Mouse (Mus musculus): Measurements from ENCODE around the gene Atp23.
A peak's percentile ranks its signal among the peaks of the same experiment; 100 is the strongest.

Atp23 gene

DNA sequence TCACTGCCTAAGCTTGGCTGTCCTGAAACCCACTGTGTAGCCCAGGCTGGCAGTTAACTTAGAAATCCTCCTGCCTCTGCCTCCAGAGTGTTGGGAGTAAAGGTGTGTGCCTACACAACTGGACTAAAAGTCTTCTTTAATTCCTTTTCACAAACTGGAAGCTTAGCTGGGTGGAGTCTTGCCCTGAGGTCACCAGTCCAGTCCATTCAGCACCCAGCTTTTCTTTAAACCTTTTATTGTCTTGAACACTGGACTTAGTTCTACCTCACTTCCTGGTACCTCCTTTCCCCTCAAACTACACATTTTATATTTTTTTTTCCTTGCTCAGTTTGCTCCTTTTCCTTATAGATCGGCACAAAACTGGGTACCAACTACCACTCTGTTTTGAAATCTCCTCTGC lies 10.3 kb upstream of the Atp23 start:
- no peak for DNase-seq (ENCODE audit: low spot score in 2 of 2)

DNA sequence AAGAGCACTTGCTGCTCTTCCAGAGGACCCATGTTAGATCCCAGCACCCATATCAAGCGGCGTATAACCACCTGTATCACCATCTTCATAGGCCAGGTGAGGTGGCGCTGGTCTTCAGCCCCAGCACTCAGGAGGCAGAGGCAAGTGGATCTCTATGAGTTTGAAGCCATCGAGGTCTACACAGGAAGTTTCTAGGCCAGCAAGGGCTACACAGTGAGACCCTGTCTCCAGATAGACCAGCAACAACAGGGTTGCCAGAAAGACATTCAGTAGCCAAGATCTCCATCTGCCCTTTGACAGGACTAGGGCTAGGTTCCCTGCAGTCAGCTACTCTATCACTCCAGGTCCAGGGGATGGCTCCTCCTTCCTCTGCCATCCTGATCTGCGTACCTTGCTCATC lies 5.7 kb upstream of the Atp23 start:
- DNase-seq (ENCODE audit: low spot score in 2 of 2): no peak

DNA sequence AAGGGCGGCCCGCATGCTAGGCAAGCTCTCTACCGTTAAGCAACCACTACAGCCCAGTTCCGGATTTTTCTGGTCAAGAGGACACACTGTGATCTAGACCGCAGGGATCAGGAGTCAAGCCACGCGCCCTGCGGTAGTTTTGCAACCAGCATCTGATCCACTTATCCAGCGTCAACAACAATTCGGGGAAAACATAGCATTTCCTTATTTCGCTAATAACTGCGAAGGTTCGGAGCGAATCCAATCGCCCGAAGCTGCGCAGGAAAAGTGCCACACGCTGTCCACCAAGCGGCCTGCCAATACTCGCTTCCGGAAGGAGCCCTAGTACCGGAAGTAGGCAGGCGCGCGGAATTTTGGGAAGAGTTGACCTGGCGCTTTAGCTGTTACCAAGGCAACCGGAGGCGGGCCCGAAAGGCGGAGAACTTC lies 4.5 kb upstream of the Atp23 start:
- peak; percentile 83 to 86 for DNase-seq (ENCODE audit: low spot score in 2 of 2)

DNA sequence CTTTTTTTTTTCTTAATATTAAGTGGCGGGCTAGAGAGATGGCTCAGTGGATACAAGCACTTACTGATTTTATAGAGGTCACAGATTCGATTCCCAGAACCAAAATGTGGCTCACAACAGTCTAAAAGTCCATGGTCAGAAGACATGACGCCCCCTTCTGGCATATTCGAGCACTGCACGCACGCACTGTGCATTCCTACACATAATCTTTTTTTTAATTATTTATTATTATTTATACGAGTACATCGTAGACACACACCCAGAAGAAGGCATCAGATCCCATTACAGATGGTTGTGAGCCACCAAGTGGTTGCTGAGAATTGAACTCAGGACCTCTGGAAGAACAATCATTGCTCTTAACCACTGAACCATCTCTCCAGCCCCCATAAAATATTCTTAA lies 3.9 kb upstream of the Atp23 start:
- DNase-seq (ENCODE audit: low spot score in 2 of 2): no peak

DNA sequence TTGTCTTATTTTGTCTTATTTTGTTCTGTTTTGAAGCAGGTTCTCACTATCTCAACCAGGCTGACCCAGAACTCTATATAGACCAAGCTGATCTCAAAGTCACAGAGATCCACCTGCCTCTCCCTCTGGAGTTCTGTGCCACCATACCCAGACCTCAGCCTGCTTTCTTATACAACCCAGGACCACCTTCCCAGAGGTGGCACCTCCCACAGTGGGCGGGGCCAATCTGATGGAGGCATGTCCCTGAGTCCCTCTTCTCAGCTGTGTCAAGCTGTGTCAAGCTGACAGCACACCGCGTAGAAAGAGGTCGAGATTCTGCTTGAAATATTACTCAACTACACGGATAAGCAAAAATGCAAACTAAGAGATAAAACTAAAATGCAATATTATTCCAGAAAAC lies 3.1 kb upstream of the Atp23 start:
- no peak for DNase-seq (ENCODE audit: low spot score in 2 of 2)

DNA sequence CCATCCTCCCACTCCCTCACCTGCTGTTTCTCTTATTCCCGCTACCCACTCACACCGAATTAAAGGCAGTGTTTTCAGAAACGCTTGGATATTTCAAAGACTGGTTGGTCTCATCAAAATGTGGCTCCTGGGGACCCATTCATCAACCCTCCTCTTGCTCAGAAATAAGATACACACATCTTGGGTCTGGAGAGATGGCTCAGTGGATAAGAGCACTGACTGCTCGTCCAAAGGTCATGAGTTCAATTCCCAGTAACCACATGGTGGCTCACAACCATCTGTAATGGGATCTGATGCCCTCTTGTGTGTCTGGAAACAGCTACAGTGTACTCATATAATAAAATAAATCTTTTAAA lies 311 bp upstream of the Atp23 start:
- DNase-seq (ENCODE audit: low spot score in 2 of 2): no peak

DNA sequence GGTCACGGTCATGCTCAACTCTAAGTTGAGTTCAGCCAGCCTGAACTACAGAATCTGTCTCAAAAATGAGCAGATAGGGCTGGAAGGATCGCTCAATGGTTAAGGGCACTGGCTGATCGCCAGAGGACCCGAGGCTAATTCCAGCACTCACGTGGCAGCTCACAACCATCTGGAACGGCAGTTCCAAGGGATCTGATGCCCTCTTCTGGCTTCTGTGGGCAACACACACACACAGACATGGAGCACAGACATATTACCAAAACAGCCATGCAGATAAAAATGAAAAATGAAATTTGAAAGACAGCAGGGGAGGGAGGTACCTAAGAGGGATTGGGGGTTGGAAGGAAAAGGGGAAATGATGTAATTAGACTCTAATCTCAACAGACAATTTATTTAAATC lies 5.3 kb downstream of the Atp23 start:
- no peak for DNase-seq (ENCODE audit: low spot score in 2 of 2)

DNA sequence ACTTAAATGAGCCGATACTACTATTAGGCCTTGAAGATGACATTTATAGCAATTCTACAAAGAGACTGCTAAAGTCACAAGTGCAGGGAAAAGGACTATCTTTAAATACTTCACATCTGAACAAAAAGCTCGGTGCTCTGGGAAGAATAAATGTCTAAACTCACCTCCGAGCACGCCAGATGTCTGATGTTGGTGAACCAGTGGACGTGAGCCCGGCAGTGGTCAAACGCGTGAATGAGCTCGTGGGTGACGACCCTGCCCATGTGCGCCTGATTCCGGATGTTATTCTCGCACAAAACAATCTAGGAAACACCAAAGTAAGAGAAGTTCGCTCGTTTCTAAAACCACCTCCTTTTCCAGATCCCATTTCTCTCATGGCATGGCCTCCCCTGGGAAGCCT lies 7.1 kb downstream of the Atp23 start:
- DNase-seq (ENCODE audit: low spot score in 2 of 2): no peak

DNA sequence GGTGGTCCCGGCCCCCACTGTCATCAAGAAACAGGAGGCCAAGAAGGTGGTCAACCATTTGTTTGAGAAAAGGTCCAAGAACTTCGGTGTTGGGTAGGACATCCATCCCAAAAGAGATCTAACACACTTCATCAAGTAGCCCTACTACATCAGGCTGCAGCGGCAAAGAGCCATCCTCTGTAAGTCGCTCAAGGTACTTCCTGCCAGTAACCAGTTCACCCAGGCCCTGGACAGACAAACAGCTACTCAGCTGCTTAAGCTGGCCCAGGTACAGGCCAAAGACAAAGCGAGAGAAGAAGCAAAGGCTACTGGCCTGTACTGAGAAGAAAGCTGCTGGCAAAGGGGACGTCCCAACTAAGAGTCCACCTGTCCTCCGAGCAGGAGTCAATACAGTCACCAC lies 8.0 kb downstream of the Atp23 start:
- no peak for DNase-seq (ENCODE audit: low spot score in 2 of 2)

DNA sequence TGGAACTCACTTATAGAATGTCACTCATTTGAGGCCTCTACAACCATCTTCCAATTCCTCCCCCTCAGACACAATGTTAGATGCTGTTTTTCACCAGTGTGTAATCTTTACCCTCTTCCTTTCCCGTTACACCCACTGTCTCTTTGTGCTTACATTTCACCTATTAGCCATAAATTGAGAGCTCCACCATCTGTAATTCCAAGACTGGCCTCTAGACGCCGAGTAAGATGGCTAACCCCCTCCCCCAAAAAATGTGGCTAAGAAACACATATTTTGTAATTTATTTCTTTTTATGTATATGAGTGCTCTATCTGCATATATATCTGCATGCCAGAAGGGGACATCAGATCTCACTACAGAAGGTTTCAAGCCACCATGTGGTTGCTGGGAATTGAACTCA lies 27.4 kb downstream of the Atp23 start:
- DNase-seq (ENCODE audit: low spot score in 2 of 2): no peak

DNA sequence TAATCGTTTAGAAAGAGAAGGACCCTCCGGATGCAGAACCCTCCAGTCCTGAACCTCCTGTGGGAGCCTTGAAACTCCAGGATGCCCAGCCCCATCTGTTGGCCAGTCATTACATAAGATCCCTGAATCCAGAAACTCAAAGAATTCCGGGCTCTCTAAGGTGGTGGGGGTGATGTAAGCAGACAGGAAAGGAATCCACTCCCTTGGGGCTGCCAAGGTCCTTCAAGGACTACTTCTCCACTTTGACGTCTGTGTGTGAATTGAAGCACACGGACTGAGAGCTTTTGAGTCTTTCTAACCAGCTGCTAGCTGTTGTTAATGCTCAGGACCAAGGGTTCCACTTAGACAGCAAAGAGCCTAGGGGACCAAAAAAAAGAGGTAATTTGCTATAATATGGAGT lies 28.9 kb downstream of the Atp23 start:
- DNase-seq (ENCODE audit: low spot score in 2 of 2): no peak

DNA sequence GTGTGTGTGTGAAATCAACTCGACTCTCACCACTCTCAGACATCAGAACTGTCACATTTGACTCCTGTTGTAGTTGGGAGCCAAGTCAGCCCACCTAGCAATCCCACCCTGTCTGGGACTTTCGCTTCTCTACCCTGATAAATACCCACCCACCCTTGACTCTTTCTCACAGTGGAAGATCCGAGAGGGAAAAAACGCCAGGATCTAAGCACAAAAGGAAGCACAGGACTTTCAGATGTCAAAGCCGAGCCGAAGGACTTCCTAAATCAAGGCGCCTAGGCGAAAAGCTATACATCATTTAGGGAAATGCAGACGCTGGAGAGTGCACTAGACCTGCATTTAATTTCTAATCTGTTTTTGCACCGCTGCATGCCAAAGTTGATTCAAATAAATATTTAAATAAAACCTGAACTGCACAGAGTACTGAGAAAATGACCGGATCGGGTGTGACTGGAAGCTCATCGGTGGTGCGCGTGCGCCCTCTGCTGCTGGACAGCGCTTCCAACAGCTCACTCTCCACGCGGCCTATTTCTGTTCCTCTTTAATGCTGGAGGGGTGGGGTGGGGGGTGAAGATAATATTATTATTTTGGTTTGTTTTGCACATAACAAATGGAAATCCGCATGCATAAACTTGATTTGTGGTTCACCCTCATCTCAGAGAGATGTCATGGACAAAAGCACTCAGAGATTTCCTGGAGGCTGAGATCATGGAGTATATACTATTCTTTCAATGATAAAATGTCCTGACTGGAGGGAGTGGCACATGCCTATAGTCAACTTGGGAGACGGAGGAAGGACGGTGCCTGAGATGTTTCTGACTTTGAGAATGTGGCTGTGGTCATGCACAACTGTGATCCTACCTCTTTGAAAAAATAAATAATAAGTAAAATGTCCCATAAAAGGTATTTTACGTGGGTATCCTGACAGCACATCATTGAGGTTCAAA lies 31.5 kb downstream of the Atp23 start:
- DNase-seq (ENCODE audit: low spot score in 2 of 2): peak; percentile 53 to 81

DNA sequence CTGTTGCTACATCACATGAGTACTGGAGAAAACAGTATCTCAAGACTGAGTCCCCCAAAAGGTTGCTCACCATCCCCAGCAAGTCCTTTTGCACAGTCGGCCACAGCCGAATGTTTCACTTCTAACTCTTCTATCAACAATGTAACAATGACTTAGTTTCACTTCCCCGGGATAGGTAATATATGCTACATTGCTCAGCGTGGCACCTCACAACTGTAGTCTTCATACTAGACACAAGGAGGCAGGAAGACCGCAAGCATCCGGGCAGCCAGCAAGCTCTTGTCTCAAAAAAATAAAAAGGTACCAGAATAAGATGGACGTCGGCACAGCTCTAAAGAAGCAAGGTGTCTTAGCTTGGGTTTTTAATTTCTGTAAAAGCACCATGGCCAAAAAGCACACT lies 35.9 kb downstream of the Atp23 start:
- no peak for DNase-seq (ENCODE audit: low spot score in 2 of 2)

DNA sequence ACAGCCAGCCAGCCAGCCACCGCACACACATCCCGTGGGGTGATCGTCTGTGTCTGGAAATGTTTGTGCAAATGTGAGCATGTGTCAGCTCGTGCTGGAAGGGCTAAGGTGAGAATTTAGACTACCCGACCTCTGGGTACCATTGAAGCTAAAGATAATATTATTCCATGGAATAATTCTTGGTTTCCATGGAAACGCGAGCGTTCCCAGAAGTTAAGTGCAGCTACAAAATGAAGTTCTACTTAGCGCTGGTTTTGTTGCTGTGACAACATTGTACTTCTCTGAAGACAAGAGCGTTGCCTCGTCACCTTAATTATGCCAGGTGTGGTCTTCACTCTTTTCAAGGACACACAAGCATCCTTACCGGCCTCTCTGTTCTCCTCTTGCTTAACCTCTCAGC lies 39.0 kb downstream of the Atp23 start:
- no peak for DNase-seq (ENCODE audit: low spot score in 2 of 2)

DNA sequence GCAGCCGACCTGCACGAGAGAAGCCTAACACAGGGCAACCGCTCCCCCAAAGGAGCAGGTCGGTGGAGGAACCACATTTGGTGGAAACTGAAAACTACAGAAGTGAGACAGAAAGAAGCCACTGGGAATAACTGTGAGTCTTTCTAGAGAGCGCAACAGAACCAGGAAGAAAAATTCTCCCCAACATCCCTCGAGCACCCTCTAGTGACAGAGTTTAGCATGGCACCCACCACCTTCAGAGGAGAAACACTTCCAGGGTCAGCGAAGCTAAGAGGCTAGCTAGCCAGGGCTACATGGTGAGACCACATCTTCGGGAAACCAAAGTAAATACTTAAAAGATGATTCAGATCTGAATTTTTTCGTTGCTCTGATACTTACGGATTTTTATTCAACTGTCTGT lies 47.9 kb downstream of the Atp23 start:
- DNase-seq (ENCODE audit: low spot score in 2 of 2): no peak

DNA sequence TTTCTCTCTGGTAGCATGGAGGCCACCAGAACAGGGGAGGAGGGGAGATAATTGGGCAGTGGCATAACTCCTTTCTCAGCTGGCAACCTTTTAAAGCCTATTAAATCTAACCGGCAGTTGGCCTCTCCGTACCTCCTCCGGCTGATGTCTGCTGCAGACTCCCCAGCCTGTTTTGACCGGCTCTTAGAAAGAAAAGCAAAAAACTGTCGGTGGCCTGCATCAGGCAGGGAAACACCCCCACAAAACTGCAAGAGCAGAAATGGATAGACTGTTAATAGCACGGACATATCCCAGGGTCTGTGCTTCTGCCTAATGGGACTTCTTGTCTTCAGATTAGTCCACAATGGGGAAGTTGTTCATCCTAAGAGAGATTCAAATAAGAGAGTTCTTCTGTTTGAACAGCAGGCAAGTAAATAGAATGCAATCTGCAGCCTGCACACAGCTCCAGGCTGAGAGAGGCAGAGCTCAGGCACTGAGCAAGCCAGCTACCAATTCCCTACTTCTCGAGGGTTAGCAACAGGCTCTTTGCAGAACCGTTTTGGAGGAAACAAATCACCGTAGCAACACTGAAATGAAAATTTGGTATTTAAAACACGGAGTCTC lies 55.7 kb downstream of the Atp23 start:
- DNase-seq (ENCODE audit: low spot score in 2 of 2): peak in 1 of 2 experiments; percentile 45

DNA sequence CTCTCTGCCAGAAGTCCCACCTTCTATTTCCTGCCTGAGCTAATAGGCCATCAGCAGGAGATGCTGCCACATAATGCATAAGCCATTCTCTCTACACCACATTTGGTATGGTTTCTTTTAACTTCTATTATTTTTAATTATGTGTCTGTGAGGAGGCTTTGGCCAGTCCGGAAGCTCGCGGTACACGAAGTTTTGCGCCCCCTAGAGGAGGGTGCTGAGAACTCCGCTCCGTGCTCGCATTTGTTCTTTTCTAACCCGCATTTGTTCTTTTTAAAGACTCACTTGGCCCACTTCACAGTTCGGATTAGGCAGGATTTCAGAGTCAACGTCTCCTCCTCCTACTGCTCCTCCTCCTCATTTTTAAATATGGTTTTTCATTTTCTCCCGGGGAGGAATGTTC lies 56.5 kb downstream of the Atp23 start:
- DNase-seq (ENCODE audit: low spot score in 2 of 2): peak; percentile 62 to 67

DNA sequence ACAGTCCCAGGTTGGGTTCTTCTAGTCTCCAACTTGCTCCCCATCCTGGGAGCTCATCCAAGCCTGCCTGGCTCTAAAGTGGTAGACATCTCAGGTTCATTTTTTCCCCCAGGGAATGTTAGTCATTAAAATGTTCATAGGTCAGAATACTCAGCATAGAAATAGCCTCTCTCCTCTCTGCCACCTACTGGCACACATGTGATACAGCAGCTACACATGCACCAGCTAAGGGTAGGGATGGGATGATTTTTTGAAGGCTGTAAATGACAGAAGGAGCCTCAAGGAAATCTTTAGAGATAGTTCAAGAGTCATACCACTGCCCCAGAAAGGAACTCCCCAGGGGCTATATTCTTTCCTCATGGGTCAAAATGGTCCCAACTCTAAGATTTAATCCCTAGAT lies 60.9 kb downstream of the Atp23 start:
- DNase-seq (ENCODE audit: low spot score in 2 of 2): no peak

DNA sequence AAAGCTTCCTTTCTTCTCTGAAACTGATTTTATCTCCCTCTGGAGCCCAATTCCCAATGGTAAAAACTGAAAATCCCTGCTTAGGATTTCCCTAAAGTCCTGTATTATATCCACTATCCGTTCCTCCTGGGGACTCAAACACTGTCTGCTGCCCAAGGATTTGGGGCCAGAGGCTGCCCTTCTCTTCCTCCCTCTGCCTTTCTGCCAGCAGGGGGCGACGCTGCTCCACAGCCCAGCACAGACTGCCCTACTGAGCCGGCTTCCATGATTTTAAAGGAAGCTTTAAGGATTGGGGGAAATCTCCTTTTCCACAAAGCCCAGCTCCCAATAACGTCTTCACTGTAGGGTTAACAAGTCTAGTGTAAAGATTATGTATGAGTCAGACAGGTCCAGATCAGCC lies 68.1 kb downstream of the Atp23 start:
- DNase-seq (ENCODE audit: low spot score in 2 of 2): no peak

DNA sequence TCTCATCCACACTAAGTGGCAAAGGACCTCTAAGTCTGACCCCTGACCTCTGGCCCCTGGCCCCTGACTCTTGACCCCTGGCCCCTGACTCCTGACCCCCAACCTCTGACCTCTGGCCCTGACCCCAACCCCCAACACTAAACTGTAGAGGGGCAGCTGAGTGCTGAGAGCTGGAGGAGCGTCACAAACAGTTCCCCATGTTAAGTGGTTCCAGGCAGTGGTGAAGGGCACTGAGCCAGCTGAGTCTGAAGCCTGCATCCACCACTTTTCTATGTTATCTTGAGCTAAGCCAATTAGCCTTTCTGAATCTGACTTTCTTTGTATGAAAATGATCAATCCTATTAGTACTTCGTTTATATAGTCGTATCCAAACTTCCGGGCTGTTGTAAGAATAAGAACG lies 69.8 kb downstream of the Atp23 start:
- DNase-seq (ENCODE audit: low spot score in 2 of 2): no peak

DNA sequence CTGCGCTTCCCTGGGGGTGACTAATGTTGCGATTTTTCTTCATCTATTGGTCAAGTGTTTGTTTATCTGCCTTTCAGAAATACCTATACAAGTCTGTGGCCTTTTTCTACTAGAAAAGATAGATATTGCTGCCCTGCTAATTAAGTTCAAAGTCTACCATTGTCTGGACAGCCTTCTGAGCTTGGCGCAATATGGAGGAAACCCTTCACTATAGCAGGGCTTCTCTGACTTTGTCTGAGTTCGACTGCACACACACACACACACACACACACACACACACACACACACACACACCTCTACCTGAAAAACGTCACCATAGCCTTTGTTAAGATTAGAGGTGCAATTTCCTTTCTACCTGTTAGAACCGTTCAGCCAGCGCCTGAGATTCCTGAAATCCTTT lies 72.5 kb downstream of the Atp23 start:
- no peak for DNase-seq (ENCODE audit: low spot score in 2 of 2)

DNA sequence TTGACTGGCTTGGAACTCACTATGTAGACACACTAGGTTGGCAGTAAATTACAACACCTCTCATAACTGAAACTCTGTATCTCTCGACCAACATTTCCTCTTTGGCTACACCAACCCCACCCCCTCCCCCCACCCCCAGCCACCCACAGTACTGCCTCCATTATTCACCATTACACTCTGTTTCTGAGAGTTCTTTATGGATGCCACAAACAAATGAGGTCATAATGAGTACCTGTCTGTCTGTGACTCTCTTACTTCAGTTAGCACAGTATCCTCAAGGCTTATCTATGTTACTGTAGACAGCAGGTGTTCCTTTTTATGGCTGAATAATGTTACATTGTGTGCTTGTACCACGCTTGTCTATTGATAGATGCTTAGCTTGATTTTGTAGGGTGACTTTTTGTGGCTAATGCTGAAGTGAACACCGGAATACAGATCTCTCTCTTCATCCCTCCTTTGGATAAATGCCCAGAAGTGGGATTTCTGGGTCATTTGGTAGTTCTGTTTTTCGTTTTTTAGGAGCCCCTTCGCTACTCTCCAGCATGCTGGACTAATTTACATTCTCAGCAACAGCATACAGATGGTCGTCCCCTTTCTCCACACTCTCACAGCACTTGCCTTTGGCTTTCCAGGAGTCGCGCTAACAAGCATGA lies 73.1 kb downstream of the Atp23 start:
- DNase-seq (ENCODE audit: low spot score in 2 of 2): no peak

DNA sequence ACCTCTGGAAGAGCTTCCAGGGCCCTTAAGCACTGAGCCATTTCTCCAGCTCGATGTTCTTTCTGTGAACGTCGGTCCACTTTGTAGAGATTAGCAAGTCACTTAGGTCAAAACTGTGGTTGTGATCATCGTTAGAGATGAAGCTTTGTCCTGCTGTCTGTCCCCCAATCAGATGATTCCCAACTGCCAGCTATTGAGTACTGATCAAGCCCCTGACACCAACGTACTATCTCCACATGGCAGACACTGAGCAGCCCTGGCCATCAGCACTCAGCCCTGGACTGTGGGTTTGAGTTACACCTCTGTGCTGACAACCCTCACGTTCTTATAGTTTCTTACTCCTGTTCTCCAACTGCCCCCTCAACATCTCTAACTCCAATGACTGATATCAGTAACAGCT lies 74.2 kb downstream of the Atp23 start:
- no peak for DNase-seq (ENCODE audit: low spot score in 2 of 2)

All from frontal cortex, postnatal 14 days (tissue).